Mouse (Mus musculus): ENCODE measurements around the gene Crlf1. TPM values are rescaled to one million over a fixed set of nuclear protein-coding genes. Genes with fewer than 3 reads are reported as not detected.
A peak's percentile ranks its signal among the peaks of the same experiment; 100 is the strongest.

The Crlf1 gene
- polyA plus RNA-seq, 1 experiment = 1.3 TPM

DNA sequence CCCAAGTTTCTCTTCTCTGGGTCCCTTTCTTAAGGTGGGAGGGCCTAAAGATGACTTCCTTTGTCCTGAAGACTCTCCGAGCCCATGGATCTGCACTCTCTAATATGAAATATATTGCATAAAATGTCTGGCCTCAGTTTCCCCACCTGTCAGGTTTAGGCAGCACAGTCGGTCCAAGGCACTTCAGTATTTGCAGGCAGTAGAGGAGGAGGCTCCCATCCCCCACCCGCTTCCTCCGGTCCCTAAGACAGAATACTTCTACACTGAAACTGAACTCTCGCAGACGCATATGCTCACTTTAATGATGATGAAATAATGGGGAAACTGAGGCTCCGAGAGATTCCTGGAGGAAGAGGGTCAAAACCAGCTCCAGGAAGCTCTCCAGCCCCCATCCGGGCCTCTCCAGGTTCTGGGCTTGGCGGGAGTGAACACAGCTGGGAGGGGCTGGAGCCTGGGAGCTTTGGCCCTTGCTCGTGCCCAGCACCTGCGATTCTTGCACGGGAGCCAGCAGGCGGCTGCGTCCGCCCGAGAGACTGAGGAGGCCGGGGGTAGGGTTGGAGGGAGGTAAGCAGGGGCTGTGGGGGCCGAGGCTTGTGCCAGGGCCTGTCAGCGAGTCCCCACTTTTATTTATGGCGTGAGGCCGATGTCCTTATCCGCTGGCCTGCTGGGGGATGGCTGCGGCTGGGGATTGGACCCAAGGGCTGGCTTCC is 9.0 kb downstream of the Crlf1 start:
- Histone ChIP-seq H3K4me3 (ENCODE audit: insufficient read depth, low read depth, low read length) (no peak overlapping the region), H3K4me1 (ENCODE audit: control insufficient read depth, insufficient read depth, insufficient read length, low read length) (peaks cover 5% of the 10 kb centered on the region; the same call in 1 of the 2 replicates), H3K27ac (replicated peaks; ENCODE audit: low read depth, low read length) (no peak overlapping the region)

DNA sequence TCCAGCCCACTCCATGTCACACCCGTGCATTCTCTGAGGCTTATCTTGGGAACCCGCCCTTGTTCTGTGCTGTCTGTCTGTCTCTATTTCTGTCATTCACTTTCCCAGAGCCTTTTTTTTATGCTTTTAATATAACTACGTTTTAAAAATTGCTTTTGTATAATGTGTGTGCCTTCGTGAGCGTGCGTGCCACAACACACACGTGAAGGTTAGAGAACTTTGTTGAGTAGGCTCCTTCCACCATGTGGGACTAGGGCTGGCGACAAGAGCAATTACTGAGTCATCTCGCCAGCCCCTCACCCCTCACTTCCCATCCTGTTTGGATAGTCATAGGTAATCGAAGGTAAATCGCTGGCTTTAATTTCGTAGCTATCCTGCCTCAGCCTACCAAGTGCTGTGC is 9.6 kb downstream of the Crlf1 start:
- H3K4me1 ChIP-seq (ENCODE audit: control insufficient read depth, insufficient read depth, insufficient read length, low read length) = peaks cover 5% of the 10 kb centered on the region; the same call in 1 of the 2 replicates
- H3K27ac ChIP-seq (replicated peaks; ENCODE audit: low read depth, low read length) = no peak overlapping the region
- no peak overlapping the region for H3K4me3 ChIP-seq (ENCODE audit: insufficient read depth, low read depth, low read length)

DNA sequence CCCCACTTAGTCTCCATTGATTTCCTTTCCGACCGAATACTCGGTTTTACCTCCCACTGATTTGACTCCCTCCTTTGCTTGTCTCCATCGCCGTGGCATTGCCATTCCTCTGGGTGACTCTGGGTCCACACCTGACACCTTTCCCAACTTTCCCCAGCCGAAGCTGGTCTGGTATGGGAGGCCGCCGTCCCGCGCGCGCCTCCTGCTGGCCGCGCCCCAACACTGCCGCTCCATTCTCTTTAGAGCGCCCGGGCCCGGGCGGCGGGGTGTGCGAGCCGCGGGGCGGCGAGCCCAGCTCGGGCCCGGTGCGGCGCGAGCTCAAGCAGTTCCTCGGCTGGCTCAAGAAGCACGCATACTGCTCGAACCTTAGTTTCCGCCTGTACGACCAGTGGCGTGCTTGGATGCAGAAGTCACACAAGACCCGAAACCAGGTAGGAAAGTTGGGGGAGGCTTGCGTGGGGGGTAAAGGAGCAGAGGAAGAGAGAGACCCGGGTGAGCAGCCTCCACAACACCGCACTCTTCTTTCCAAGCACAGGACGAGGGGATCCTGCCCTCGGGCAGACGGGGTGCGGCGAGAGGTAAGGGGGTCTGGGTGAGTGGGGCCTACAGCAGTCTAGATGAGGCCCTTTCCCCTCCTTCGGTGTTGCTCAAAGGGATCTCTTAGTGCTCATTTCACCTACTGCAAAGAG is 10.2 kb downstream of the Crlf1 start:
- Histone ChIP-seq H3K4me1 (ENCODE audit: control insufficient read depth, insufficient read depth, insufficient read length, low read length) (peaks cover 5% of the 10 kb centered on the region; the same call in 1 of the 2 replicates), H3K27ac (replicated peaks; ENCODE audit: low read depth, low read length) (no peak overlapping the region), H3K4me3 (ENCODE audit: insufficient read depth, low read depth, low read length) (no peak overlapping the region)

DNA sequence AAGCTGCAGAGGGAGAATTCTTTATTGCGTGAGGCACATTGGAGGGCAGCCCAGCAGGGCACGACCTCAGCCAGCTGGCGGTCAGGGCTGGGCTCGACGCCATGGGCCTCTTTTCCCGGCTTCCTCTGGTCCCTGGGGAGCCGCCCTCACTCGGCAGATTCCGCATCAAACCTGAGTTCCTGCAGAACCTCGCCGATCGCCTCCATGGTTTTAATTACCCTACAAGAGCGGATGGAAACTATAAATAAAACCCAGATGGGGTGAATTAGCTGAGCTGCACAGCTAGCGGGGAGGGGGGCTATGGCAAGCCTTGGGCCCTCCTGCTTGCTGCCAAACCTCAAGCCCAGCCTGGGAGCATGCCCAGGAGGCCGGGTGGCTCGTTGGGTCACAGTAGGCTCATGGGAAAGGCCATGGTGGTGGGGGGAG is 11.3 kb downstream of the Crlf1 start:
- H3K4me3 ChIP-seq (ENCODE audit: insufficient read depth, low read depth, low read length) = no peak overlapping the region
- no peak overlapping the region for H3K27ac ChIP-seq (replicated peaks; ENCODE audit: low read depth, low read length)
- H3K4me1 ChIP-seq (ENCODE audit: control insufficient read depth, insufficient read depth, insufficient read length, low read length) = peaks cover 10% of the 10 kb centered on the region; the same call in 1 of the 2 replicates

DNA sequence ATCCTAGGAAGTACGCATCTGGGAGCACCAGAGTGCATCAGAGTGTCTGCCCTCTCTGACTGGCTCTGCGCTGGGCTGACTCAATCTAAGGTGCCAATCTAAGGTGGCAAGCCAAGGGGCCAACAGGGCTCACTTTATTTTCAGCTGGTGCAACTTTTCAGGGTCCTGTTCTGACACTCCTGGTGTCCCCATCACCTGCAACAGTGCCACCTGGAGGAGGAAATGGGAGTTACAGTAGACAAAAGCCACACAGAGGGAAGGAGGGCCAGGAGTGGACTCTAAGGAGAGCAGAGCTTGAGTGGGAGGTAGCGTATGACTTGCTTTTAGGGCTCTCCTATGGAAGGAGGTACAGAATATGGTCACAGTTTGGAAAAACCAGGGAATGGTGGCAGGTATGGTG is 11.9 kb downstream of the Crlf1 start:
- no peak overlapping the region for H3K27ac ChIP-seq (replicated peaks; ENCODE audit: low read depth, low read length)
- no peak overlapping the region; the same call in 1 of the 2 replicates for H3K4me3 ChIP-seq (ENCODE audit: insufficient read depth, low read depth, low read length)
- peaks cover 11% of the 10 kb centered on the region; the same call in 1 of the 2 replicates for H3K4me1 ChIP-seq (ENCODE audit: control insufficient read depth, insufficient read depth, insufficient read length, low read length)

DNA sequence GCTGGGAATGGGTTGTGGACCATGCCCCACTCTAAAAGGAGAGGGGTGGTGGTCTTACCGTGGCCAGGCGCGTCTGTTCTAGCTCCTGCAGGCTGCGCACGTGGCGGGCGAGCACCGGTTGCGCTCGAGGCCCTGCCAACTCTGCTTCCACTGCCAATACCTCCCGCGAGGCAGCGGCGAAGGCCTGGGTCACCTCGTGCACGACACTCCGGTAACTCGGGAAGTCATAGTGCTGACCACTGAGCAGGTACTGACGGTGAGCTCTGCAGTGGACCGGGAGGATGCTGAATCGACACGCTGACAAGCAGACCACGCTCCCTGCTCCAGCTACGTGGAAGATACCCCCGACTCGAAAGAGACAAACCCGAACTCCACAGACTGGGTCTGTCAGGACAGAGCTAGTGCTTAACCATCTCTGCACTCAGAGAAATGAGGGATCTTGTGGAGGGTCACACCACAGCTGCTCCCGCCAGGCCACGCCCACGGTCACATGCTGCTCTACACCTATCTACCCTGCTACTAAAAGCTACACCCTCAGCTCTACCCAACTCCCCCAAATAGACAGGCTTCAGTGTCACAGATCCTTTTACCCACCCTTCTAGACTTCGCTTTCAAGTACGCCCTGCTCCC is 12.9 kb downstream of the Crlf1 start:
- Histone ChIP-seq H3K27ac (replicated peaks; ENCODE audit: low read depth, low read length) (0 out of 2 replicates have a peak overlapping the region, but pooled peaks have one; percentile 6), H3K4me1 (ENCODE audit: control insufficient read depth, insufficient read depth, insufficient read length, low read length) (peaks cover 11% of the 10 kb centered on the region; the same call in 1 of the 2 replicates), H3K4me3 (ENCODE audit: insufficient read depth, low read depth, low read length) (peak overlapping the region; percentile 62)

DNA sequence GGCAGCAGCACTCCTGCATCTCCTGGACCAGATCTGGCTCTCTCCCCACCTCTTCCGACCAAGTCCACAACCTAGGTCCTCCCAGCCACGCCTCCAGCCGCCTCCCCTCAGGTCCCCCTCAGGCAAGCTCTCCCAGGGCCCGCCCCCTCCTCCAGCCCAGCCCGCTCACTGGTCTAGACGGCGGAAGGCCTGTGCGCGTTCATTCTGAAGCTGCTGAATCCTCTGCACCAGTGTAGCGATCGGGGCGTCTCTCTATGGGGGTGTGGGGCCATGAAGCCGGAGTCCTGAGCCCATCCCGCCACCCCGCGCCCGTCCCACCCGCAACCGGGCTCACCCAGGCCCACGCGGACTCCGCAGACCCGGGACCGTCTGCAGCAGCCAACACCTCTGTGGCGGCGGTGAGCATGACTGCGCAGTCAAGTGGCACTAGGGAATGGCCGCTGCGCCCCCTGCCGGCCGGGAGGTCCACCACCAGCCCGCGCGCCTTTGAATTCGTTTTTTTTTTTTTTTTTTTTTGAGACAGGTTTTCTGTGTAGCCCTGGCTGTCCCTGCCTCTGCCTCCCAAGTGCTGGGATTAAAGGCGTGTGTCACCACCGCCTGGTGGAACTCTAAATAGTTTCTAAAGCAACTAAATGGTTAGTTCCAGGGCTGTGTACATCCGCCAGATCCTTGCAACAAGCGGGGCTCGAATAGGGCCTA is 13.5 kb downstream of the Crlf1 start, which contains the start of gene Rex1bd:
Gene Rex1bd (minus strand): TSS at position 425 of the 699 bp plus-strand sequence.
- 0 out of 2 replicates have a peak within 1 kb of the TSS, but pooled peaks have one; percentile 6 for H3K27ac ChIP-seq (replicated peaks; ENCODE audit: low read depth, low read length)

DNA sequence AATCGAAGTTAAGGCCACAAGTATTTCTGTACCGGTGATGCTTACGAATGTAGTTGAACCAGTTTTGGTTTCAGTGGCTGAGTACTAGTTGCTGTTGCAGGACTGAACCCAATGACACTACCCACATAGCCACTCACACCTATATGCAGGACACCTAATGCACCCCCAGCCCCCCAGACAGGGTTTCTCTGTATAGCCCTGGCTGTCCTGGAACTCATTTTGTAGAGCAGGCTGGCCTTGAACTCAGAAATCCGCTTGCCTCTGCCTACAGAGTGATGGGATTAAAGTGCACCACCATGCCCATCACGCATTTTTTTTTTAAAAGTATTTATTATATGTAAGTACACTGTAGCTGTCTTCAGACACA is 14.1 kb downstream of the Crlf1 start:
- Histone ChIP-seq H3K27ac (replicated peaks; ENCODE audit: low read depth, low read length) (no peak overlapping the region), H3K4me3 (ENCODE audit: insufficient read depth, low read depth, low read length) (peak overlapping the region; percentile 4; the same call in 1 of the 2 replicates), H3K4me1 (ENCODE audit: control insufficient read depth, insufficient read depth, insufficient read length, low read length) (peaks cover 18% of the 10 kb centered on the region)

More for the DNA sequence above, 13.5 kb downstream of the Crlf1 start, which contains the start of gene Rex1bd:
- H3K4me1 ChIP-seq (ENCODE audit: control insufficient read depth, insufficient read depth, insufficient read length, low read length) = peaks cover 14% of the 10 kb centered on the region
- peak within 1 kb of the TSS; percentile 62 for H3K4me3 ChIP-seq (ENCODE audit: insufficient read depth, low read depth, low read length)

DNA sequence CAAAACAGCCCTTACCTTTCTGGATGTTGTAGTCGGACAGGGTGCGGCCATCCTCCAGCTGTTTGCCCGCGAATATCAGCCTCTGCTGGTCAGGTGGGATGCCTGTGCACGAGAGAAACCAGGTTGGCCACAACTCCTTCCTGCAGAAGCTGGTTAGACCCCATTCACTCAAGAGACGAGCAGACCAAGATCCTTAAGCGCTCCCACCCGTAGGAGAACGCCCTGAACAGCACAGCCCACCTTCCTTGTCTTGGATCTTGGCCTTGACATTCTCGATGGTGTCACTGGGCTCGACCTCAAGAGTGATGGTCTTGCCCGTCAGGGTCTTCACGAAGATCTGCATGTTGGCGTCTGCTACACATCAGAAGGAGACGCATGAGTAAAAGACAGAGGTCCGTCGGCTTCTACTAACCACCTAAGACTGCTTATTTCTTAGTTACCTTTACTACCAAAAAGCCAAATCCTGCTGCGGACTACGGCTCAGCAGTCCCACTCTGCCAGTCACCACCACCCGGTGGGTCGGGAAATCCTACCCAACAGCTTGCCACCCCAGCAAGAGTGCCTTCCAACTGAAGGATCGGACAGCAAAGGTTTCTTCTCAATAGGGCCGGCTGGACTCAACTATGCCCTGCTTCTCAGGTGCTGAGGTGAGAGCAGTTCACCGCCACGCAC is 16.5 kb downstream of the Crlf1 start:
- Histone ChIP-seq H3K4me3 (ENCODE audit: insufficient read depth, low read depth, low read length) (peak overlapping the region; percentile 80), H3K4me1 (ENCODE audit: control insufficient read depth, insufficient read depth, insufficient read length, low read length) (peaks cover 18% of the 10 kb centered on the region), H3K27ac (replicated peaks; ENCODE audit: low read depth, low read length) (peak overlapping the region; percentile 79)

DNA sequence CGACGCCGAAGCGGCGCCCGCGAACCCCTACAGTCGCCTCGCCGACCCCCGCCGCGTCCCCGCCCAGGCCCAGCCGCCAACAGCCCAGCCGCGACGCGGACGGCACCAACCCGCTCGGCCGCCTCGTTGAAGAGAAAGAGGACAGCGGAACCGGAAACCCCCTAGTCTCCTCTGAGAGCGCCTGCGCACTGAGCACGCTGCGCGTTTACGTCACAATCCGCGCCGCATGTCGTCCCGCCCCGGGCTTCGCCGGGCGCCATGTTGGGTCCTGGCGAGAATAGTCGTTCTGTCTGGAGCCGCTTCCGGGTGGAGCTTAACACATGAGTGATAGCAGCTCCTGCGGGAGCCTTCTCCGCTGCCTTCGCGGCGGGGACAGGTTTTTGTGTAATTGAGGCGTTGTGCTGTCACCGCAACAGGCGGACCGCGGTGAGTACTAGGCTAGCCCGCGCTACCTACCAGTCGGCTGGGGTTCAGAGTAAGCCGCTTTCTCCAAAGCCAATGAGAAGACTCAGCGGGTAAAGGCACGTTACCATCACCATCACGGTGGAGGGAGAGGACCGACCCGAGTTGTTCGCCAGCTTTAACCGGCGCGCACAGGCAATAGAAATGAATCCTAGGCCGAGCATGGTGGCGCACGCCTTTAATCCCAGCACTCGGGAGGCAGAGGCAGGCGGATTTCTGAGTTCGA is 17.4 kb downstream of the Crlf1 start, which contains the start of gene Uba52:
Gene Uba52 (minus strand): TSS at position 574 of the 688 bp plus-strand sequence.
- H3K27ac ChIP-seq (replicated peaks; ENCODE audit: low read depth, low read length) = peak within 1 kb of the TSS; percentile 98
- H3K4me3 ChIP-seq (ENCODE audit: insufficient read depth, low read depth, low read length) = peak within 1 kb of the TSS; percentile 97

DNA sequence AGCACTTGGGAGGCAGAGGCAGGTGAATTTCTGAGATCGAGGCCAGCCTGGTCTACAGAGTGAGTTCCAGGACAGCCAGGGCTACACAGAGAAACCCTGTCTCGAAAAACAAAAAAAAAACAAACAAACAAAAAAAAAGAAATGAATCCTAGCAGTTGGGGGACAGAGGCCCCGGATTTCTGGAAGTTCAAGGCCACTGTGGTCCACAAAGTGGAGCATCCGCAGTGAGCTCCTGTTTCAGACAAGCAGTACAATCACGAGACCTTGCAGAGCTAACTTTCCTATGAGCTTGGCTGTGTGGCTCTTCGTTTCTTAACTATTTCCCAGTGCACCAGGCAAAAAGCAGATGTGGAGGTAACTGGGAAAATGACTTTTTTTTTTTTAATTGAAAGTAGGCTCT is 18.2 kb downstream of the Crlf1 start:
- Histone ChIP-seq H3K27ac (replicated peaks; ENCODE audit: low read depth, low read length) (0 out of 2 replicates have a peak overlapping the region, but pooled peaks have one; percentile 98), H3K4me3 (ENCODE audit: insufficient read depth, low read depth, low read length) (peak overlapping the region; percentile 97), H3K4me1 (ENCODE audit: control insufficient read depth, insufficient read depth, insufficient read length, low read length) (peaks cover 13% of the 10 kb centered on the region)

More for the DNA sequence above, 17.4 kb downstream of the Crlf1 start, which contains the start of gene Uba52:
- H3K4me1 ChIP-seq (ENCODE audit: control insufficient read depth, insufficient read depth, insufficient read length, low read length) = peaks cover 18% of the 10 kb centered on the region

DNA sequence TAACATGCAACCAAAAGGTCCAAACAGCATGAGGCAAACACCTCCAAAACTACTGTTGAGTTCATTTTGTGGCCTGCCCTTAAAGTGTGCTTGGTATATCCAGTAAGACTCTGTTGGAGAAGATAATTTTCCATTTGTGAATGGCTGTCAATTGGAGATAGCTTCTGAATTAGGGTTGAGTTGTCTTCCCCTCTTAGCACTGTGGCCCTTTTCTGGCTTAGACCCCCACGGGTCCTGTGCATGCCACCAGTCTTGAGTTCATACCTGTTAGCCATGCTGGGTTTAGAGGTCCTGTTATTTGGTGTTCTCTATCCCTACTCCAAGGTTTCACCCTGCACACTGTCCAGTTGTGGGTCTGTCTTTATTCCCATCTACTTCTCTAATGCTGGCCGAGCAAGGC is 18.8 kb downstream of the Crlf1 start:
- Histone ChIP-seq H3K4me1 (ENCODE audit: control insufficient read depth, insufficient read depth, insufficient read length, low read length) (peaks cover 13% of the 10 kb centered on the region), H3K4me3 (ENCODE audit: insufficient read depth, low read depth, low read length) (no peak overlapping the region), H3K27ac (replicated peaks; ENCODE audit: low read depth, low read length) (no peak overlapping the region)

DNA sequence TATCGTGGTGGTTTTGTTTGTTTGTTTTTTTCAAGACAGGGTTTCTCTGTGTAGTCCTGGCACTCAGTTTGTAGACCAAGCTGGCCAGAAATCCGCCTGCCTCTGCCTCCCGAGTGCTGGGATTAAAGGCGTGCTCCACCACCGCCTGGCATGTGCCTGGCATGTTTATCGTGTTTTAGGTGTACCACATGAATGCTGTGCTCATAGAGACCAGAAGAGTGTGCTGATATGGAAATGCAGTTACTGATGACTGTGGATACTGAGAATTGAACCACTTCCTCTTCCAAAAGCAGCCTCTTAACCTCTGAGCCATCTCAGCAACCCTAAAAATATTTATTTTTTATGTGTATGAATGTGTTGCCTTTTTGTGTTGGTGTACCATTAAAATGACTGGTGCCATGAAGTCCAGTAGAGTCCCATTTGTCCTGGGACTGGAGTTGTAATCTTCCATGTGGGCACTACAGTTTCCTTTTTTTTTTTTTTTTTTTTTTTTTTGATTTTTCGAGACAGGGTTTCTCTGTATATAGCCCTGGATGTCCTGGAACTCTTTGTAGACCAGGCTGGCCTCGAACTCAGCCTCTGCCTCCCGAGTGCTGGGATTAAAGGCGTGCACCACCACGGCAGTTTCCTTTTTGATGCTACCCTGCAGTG is 19.4 kb downstream of the Crlf1 start:
- peaks cover 13% of the 10 kb centered on the region for H3K4me1 ChIP-seq (ENCODE audit: control insufficient read depth, insufficient read depth, insufficient read length, low read length)
- no peak overlapping the region for H3K4me3 ChIP-seq (ENCODE audit: insufficient read depth, low read depth, low read length)
- H3K27ac ChIP-seq (replicated peaks; ENCODE audit: low read depth, low read length) = no peak overlapping the region

All from brown adipose tissue, adult 24 weeks (tissue).